Mouse (Mus musculus) natural killer cell, adult 2 months (primary cell): Measurements from ENCODE around the gene Ttc30a1.
A peak's percentile ranks its signal among the peaks of the same experiment; 100 is the strongest.

Experiments used
- DNase-seq, 2 experiments: peaks; one replicate each; pipeline ENCODE4 v3.0.0; 2022; ENCODE audit warnings: low spot score in 2 of 2

Ttc30a1 gene

DNA sequence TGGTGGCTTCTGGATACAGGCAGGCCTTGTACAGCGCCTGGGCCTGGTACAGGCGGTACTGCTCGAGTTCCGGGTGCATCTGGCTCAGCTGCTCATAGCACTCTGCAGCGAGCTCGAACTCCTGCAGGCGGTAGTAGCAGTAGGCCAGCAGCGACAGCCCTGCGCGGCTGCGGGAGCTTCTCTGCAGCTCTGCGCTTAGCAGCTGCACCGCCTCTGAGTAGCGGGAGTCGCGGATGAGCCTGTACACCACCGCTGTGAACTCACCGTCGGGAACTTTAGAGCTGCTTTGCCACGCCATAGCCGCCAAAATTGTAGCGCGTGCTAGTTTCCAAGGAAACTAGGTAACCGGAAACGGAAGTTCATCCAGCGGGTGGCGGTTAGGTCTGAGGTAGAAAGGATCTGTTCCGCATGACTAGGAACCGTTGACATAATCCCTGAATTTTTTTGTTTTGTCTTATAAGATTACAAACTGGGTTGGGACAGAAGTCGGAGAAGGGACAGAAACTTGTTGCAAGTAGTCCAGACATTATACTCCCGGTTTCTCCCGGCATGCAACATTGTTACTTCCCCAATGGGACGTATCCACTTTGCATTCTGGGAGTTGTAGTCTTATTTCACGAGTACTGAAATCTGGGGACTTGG, at the start of gene Ttc30a1:
TSS of gene Ttc30a1 (minus strand) at position 528 of the 642 bp plus-strand sequence.
- DNase-seq, result peak; percentile 62

- DNase-seq, result no peak
Observed at GRCm38 (mm10) chr2:76030080-76030479, 48.3 kb upstream of the Ttc30a1 start.

DNA sequence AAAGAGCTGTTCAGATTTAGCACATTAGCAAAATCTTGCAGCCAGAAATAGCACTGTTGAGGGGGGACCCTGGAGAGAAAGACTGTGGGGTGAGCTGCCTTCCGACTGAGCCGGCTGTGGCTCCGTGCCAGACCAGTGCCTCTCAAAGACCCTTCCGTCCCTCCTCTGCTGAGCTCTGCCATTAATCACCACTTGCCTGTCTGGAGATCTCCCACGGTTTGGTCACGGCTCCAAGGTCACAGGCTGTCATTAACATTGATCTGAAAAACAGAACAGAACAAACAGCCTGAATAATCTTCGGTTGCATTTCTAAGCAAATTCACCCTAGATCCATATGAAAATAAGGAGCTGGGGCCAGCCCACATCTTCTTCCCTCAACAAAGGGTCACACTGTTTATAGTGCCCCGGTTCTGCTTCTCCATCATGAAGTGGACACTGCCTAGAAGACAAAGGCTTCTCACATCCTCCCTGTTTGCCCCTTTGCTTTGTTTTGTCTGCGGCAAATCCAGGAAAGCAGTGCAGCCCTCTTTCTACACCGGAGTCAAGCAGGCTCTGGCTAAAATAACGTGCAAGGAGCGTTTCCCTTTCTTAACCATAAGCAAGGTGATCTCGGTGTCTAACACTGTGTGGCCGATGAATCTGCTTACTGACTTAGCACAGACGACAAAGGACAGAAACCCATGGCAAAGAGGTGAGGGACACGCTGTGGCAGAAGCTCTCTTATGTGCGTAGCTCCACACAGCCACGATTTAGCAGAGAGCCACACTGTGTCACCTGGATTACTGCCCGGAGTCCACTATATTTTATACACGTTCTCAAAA, 47.5 kb upstream of the Ttc30a1 start:
- DNase-seq, result no peak

- no peak for DNase-seq
Observed at GRCm38 (mm10) chr2:76016890-76017289, 35.1 kb upstream of the Ttc30a1 start.

DNA sequence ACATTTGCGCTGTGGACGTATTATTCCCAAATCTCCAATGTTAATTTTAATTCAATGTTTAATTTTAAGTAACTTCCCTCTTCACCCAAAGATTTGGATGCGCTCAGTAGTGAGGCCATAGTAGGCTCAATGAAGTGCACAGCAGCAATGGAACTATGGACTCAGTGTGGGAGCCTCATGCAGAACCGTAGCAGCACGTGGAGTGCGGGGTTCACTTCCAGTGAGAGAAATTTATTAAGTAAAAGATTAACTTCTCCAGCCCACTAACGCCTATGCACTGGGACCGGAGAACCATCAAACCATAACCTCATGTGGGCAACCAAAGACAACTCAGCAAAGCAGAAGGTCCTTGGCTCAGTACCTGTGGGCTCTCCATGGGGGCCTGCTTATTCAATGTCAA, 34.4 kb upstream of the Ttc30a1 start:
- no peak for DNase-seq

DNA sequence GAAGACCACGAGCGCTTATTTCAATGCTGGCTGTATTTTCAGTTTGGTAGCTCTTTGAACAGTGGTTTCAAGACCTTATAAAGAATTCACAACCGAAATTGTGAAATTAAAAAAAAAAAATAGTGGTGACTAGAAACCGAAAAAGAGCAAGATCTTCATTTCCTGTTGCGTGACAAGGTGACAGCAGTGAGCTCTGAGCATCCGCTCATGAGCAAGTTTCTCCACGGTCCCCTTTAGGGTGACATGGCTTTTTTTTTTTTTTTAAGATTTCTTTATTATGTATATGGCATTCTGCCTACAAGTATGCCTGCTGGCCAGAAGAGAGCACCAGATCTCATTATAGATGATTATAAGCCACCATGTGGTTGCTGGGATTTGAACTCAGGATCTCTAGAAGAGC, 33.7 kb upstream of the Ttc30a1 start:
- no peak for DNase-seq

DNA sequence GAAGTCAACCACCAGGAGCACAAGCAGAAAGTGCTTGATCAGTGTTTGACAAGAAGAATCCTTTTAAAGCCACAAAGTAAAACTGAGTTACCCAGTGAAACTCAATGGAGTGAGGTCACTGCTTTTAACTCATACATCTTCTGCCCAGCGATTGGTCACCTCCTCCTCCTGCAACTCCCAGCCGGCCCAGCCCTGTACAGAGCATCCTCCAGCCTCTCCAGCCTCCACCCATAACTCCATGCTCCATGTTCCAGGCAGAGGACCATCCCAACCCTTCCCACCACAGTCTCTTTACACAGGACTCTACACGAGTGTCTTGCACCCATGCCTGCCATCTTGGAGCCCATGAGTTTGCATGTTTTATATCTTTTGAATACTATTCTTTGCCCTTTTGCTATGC, 32.9 kb upstream of the Ttc30a1 start:
- no peak for DNase-seq

DNA sequence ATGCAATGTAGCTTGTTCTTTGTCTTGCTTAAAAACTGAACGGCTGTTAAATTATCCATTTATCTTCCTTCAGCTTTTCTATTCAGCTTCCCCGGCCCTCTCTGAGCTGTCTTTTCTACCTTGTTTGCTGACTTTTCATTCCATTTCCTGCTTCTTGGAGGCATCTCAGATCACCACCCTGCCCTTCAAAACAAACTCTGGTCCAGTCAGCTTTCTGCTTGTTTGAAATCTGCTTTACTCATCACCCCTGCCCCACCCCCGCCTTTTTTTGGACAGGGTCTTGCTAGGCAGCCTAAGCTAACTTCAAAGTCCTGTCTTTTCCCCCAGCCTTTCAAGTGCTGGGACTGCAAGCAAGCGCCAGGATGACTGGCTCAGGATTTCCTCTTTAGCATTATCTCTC, 24.4 kb upstream of the Ttc30a1 start:
- DNase-seq, result no peak

GRCm38 (mm10) chr2:76002899-76003298, 21.1 kb upstream of the Ttc30a1 start:
- DNase-seq, result no peak

DNA sequence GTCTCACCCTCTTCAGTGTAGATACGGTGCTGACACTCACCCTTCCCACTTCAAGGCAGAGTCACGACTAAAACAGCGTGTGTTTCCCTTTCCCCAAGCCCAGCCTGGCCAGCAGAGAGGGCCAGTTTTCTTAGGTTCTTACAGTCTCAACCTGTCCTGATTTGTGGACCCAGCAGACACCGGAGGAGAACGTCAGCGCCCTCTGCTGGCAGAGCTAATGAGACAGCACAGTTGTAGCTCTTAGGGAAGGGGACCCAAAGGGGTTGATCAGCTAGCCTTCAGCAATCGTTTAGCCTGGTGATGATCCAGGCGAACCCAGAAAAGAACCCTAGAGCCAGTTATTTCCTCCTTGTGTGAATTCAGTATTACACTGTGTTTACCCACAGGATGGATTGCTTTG, 19.6 kb upstream of the Ttc30a1 start:
- DNase-seq, result peak; percentile 21 to 58

GRCm38 (mm10) chr2:75999636-76000035, 17.9 kb upstream of the Ttc30a1 start:
- DNase-seq, result no peak

GRCm38 (mm10) chr2:75998692-75999091, 16.9 kb upstream of the Ttc30a1 start:
- no peak for DNase-seq

- no peak for DNase-seq
Observed at GRCm38 (mm10) chr2:75997726-75998125, 16.0 kb upstream of the Ttc30a1 start.

GRCm38 (mm10) chr2:75994841-75995240, 13.1 kb upstream of the Ttc30a1 start:
- DNase-seq, result no peak

DNA sequence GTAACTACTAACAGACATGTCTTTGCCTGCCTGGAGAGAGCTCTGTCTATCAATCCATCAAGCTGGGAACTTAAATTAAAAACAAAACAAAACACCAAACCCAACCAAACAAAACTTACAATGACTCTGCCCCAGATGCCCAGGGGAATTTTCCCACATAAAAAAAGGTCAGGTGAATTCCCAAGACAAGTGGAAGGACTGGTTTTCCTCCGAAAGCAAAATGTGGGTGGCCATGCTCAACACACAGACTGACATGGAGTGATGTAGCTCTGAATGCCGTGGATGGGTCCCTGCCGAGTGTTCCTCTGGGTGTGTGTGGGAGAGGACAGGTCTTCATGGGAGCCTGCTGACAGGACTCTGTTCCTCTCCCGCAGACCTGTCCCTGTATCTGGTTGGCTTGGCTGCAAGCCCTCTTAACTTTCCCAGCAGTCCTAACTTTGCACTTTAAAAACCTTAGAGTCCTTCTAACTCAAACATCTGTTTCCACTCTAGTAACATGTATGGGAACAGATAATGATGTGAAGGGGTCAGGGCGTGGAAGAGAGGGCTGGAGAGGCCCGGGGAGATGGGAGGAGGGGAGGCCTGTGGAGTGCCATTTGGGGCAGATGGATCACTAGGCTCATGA, 9.9 kb upstream of the Ttc30a1 start:
- DNase-seq, result no peak

GRCm38 (mm10) chr2:75990885-75991539, 9.2 kb upstream of the Ttc30a1 start:
- peak; percentile 35 to 56 for DNase-seq

DNA sequence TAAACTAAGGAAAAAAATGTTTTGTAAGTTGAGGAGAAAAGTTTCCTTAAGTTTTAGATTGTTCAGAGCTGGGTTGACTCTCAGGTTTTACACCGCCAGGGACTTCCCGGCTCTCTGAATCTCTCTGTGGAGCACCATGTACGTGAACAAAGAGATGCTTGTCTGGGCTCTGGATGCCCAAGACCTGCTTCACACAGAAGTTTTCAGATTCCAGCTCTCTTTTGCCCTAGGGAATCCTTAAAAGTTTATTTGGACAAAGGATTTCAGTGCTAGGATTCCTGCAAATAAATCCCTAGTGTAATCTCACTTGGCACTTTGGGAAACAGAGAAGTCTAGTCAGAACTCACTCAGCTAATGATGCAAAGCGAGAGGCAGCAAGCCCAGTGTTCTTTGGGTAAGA, 7.9 kb upstream of the Ttc30a1 start:
- DNase-seq, result no peak

DNA sequence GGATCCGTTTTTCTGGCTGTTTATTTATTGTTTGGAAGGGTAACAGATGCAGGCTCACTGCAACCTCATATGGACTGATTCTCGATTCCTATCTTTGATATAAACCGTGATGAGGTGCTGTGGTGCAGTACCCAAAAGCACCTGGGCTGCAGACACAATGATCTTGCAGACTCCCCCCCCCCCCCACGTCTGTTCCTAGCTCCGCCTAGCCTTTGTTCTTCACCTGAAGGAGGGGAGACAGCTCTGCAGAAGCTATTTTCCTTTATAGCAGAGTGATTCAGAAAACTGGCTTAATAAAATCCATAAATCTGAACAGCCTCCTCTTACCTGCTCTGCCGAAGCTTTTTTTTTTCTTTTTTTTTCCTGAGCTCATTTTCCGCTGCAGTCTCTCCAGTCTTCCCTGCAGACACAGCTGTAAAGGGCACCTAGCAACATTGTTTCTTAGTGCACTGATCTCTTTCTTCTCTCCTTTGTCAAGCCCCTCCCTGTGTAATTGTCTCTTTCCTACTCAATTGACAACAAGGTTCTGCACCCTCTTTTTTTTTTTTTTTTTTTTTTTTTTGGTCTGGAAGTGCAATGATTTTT, 7.1 kb upstream of the Ttc30a1 start:
- DNase-seq, result no peak

DNA sequence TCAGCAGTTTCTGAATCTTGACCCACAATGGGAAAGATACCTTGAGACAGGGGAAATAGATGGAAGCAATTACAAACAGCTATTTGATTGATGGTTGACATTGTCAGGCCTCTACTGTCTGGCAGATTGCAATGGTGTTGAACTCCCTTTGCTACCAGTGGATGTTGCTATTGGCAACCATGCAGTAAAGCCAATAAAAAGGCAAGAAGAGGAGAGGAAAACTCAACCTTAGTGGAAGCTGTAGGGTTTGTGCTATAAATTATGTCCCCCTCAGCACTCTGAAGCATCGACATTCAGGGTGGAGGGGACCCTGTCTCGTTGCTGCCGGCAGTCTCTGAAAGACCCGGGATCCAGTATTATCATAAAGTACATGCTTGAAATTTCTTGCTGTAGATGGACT, 6.6 kb upstream of the Ttc30a1 start:
- no peak for DNase-seq

DNA sequence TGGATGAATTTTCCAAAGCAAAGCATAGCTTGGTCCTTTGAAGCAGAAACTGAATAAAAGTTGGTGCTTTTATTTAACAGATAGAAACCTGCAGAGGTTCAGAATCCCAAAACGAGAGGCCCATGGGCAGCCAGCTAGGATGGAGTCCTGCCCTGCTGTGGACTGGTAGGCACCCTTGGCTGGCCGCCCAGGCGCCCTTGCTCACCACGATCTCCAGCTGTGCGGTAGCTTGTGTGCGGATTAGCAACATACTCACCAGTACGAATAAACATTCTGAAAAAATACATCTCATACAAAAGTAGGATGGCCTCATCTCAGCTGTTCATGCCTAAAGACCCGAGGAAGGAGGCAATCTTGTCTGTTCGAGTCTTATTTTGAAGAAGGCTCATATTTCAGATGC, 6.0 kb upstream of the Ttc30a1 start:
- DNase-seq, result no peak

DNA sequence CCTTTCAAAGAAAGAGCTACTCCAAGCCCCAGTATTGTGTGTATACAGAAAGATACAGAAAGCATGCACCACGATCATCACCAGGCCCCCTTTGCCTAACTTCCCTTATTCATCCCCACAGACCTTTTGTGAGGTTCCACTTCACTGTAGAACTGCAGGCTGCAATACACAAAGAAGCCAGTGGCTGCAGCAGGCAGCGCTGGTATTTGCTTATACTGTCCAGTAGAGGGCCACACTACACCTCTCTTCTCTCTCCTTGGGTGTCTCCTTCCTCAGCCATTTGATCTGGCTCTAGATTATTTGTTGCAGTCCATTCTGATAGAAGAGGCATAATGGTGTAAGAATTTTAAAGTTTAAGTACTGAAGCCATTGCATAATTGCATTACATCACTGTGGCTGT, 3.4 kb upstream of the Ttc30a1 start:
- peak; percentile 42 to 58 for DNase-seq

DNA sequence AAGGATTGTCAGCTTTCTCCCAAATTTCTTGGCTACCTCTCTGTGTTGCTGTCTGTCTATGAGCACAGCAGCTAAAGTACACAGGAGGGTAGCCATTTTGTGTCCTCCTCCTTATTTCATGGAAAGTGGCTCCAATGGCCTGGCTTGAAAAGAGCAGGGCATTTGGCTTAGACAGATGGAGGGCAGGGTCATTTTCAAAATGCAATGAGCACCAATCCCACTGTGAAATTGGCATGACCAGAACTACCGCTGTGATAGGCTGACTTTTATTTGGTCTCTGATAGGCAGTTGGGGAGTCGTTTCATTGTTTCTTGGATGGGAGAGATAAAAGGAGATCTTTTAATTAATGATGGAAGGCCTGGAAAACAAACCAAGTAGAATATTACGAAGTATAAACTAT, 2.1 kb upstream of the Ttc30a1 start:
- no peak for DNase-seq
